Mouse (Mus musculus): Measurements from ENCODE around the gene Nt5c1a.

The Nt5c1a gene

DNA sequence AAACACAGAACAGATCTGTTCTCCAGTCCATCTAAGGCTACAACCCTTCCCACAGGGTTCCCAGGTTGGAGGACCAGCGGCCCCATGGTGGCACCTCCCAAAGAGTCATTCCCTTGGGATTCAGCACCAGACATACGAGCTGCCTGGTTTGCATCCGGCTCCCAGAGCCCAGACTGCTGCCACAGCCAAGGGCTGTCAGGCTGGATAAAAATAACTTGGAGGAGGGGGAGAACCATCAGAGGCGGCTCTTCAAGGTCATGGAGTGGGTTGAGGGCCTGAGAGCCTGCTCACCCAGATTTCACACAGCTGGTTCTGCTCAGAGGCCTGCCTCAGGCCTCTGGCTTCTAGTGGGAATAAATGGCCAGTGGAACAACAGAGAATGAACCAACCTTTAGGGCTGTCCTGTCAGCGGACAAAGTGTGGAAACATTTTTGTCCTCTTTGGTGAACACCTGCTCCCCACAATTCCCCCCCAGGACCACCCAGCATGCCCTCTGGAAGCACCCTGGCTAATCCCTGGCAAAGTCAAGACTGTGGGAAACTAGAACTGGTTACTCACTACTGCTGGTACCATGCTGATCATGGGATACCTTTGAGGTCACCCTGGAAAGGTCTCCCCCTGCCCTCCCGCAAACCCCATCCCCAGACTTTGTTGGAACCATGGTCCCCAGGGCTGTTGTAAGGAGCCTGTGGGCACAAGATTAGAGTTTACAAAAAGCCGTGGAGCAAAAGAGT is 46.0 kb downstream of the Nt5c1a start:
- no peak for DNase-seq (ENCODE audit: low read depth, low spot score)

DNA sequence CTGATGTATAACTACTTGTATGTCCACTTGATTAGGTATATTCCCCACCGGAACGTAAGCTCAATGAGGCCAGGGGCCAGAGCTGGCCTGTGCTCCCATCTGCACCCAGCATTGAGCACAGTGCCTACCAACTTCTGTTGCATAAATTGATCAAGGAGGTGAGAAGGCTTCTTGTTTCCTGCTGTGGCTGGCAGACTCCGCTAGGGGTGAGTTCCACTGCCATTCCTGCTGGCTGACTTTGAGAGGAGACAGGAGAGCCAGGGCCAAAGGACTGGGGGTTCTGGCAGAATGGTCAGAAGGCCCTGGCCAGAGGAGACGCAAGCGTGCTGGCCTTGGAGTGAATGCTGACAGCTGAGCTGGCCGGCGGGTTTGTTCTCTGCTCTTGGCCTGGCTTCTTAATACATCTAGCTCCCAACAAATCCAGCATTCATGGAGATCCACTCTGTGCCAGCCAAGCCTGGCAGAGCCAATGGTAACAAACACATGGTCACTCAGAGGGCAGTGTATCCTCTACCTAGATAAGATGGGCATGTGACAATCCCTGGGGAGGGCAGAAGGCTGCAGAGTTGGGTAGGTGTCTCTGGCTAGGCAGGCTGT is 47.8 kb downstream of the Nt5c1a start:
- DNase-seq (ENCODE audit: low read depth, low spot score): no peak

DNA sequence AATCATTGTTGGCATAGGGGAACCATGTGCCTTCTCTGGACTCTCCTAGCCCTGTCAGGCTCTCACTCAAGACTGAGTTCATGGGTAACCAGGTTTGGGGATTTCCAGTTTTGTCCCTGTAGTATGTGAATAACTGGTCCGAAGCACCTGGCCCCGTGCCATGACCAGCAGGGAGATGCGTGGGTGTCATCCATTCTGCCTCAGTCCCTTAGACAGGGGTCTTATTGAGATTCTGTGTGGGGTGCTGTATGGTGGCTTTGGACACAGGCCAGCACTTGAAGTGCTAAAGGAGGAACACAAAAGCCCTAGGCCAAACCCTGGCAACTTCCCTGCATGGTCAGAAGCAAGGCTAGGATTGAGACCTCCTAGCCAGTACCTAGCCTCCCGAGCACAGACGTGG is 50.9 kb downstream of the Nt5c1a start:
- no peak for DNase-seq (ENCODE audit: low read depth, low spot score)

DNA sequence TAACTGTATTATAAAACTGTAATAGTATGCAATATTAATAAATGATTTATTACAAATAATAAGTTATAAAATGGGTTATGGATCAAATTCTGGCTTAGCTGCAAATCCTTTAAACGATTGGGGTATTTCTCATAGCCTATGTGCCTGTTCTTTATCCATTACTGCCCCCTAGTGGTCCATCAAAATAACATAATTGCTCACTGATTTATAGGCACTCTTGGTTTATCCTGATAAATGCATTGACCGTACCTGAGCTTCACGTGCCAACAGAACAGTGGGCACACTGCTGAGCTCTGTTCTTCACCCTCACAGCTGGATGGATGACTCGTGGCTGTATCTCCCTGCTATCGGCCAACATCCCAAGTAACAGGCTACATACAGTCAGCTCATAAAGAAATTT is 53.3 kb downstream of the Nt5c1a start:
- peak; percentile 73 for DNase-seq (ENCODE audit: low read depth, low spot score)

DNA sequence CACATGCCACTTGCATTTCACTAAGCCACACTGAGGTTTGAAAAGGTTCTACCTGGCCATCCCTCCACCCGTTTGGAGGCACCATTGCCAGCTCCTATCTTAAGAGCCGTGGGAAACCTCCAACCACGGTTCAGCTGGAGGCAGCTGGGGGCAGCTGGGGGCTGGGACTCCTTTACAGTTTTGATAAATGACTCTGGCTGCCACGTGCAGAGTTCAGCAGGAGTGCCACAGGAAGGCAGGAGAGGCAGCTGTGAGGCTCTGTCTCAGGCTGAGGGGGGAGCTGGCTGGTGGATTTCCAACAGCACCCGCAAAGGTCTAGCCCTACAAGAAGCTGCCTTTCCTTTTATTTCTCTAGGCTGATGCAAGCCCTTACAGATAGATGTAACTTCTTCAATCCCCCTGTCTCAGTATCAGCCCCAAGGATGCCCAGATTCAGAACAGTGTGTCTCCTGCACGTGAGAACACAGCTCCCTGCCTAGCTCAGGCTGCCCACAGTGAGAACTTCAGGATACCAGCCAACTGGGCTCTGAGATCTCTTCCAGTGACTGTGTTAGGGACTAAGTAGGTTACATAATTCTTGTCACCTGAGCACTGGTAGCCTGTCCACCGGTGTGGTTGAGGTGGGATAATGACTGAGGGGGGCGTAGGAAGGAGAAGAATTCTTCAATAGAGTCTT is 58.9 kb downstream of the Nt5c1a start:
- no peak for DNase-seq (ENCODE audit: low read depth, low spot score)

DNA sequence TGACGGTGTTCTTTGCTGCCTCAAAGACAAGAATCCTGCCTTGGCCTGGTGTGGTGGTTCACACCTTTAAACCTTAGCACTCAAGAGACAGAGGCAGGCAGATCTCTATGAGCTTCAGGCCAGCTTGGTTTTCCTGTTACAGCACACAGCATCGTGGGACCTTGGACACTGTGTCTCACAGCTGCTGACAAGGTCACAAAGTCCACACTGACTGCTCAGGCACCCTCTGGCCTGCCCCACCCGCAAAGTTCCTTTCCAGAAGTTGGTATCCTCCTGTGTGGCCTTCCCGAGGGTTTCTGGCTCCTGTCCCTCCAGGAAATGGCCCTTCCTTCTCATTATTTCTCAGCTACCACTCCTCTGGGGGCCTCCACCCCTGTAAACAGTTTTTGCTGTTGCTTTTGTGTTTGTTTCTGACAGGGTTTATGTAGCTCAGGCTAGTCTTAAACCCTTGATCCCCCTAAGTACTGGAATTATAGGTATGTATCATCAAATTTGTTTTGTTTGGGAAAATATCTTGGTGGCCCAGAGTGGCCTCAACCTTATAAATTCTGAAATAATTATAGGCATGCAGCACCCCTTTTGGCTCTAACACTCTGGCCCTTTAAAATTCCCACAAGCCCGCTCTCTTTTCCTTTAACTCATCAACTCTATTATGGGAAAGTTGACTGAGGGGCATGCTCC is 60.6 kb downstream of the Nt5c1a start, which contains the start of gene Pabpc4:
Gene Pabpc4, plus strand, starts transcription at position 631 of the 681 bp plus-strand sequence.
- no peak for DNase-seq (ENCODE audit: low read depth, low spot score)
